Mouse (Mus musculus) c-Kit-positive CD71-positive TER-119-positive erythroid progenitor cells, embryonic 14.5 days (primary cell): ENCODE data around the gene Ddah2.

Experiments
- DNase-seq: peaks from one replicate; pipeline ENCODE4 v3.0.0-alpha.2; 2013; ENCODE audit warnings: low spot score

Ddah2 gene

DNA sequence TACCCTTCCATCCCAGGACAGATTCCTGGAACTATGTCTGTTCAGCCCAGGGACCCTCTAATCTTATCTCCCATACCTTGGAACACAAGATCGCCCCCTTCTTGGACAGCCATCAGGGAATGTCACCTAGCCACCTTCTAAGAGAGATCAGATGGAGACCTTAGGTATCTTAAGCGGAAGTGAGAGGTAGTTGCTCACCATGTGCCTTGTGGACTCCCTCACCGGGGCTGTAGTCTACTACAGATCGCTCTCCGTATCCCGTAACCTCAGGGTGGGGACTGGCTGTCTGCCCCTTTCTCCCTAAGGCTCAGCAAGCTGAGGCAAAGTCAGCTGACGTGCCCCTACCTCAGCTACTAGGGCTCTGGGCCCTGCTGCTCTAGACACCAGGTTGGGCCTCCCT, 45.2 kb downstream of the Ddah2 start:
- peak; percentile 23 for DNase-seq

DNA sequence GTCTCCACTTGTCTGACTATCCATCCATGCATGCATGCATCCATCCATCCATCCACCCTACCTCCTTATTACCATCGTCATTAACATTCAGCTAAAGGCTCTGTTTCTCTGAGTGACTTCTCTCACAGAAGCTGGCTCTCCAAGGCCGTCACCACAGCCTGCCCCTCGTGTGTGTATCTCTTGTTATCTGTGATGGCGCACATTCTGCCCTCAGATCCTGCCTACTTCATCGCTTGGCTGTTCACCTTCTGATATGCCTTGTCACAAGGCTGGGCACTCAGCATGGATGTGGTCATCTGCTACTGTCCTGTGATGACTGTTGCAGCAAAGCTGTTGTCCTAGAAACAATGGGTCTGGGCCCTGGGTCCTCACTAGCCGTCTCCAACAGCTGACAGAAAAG, 45.9 kb downstream of the Ddah2 start:
- DNase-seq = peak; percentile 71

DNA sequence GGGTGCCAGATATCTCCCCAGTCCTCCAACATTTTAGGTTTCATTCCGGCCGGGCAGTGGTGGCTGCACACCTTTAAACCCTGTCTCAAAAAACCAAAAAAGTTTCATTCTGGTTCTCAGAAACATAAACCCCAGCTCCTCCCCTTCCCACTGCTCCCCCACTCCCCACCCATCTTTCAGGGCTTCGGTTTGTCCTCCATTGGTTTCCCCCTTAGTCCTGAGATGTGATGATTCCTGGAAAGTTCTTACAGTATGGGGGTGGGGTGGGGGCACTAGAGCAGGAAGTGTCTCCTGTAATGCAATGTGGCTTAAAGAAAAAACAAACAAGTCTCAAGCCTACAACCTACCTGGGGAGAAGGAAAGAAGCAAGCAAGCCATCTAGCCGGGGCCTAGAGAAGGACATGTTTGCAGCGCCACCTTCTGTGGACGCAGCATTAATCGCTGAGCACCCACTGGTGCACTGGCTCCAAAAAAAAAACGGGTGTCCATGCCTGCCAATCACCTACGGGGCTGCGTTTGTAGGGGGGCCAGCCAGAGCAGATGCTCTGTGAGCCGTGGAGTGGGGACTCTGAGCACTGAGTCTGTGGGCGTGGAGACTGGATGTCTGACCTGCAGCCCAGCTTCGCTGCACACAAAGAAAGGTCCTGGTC, 47.0 kb downstream of the Ddah2 start:
- peak; percentile 53 for DNase-seq

DNA sequence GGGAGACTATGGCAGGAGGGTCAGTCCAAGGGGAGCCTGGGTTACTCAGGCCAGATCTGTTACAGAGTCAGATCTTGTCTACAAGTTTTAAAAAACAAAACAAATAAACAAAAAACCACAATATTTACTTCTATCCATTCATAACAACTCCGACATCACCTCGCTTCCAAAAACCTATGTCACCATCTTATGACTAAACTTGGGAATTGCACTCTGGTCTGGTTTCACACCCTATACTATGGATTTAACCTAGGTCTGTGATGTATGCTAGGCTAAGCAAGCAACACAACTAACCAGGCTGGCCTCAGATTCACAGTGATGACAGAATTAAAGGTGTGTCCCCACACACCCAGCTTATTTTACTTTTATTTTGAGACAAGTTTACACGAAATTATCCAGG, 47.7 kb downstream of the Ddah2 start:
- no peak for DNase-seq

DNA sequence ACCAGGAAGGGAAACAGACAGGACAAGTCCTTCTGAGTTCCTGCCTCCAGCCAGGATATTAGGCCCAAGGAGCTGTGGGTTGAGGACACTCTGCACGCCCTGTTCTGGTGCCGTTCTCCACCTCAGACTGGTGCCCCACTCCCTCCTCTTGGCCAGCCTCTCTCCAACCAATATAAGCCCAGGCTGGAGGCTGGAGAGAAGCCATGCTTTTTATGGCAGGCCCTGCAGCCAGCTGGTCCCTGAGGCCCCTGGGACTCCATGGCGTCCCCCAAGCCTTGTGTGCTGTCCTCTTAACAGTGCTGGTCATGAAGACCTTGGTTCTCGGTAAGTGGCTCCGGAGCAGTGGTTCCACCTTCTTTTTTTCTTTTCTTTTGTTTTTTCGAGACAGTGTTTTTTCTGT, 49.3 kb downstream of the Ddah2 start, which contains the start of gene Ly6g5c:
Gene Ly6g5c (plus strand): TSS at position 183 of the 400 bp plus-strand sequence.
- DNase-seq = no peak
